Mouse (Mus musculus) gastrocnemius, adult 2 months (tissue): ENCODE data around the gene Mta3. TPM values are rescaled to one million over a fixed set of nuclear protein-coding genes. Genes with fewer than 3 reads are reported as not detected.
A peak's percentile ranks its signal among the peaks of the same experiment; 100 is the strongest.

Source experiments
- DNase-seq: peaks from one replicate; pipeline ENCODE4 v3.0.0; 2022
- H3K27ac ChIP-seq: fragments of 200-600 bp; 2 replicates; pipeline ENCODE4 v1.8.1; 2022; ENCODE audit warnings: mild to moderate bottlenecking
- H3K4me3 ChIP-seq: fragments of 200-600 bp; 2 replicates; pipeline ENCODE4 v1.8.1; 2022; ENCODE audit warnings: mild to moderate bottlenecking, moderate library complexity
- CTCF ChIP-seq: fragments of 200-600 bp; IDR thresholded peaks from 2 replicates; pipeline ENCODE4 v1.8.1; 2022; ENCODE audit warnings: antibody characterized with exemption, mild to moderate bottlenecking, moderate library complexity
- intact Hi-C: fragments of 180-260 bp; cut with DNase I; formaldehyde crosslinking; loops from one replicate; pipeline ENCODE4 v1.15.1; 2025
- total RNA-seq, 2 experiments: library from RNA; stranded (reverse); gene quantifications; 2 replicates each; pipeline ENCODE4 v1.2.3; 2021

Mta3 gene
- total RNA-seq, 2 experiments from 2014 or later, result 7.7 to 10.2 TPM

GRCm38 (mm10) chr17:83780228-83780627 is 74.3 kb downstream of the Mta3 start:
- no peak overlapping the region for H3K27ac ChIP-seq
- DNase-seq, result no peak
- TF ChIP-seq CTCF, result no peak
- intact Hi-C loops, result no loop called here
- no peak overlapping the region for H3K4me3 ChIP-seq

DNA sequence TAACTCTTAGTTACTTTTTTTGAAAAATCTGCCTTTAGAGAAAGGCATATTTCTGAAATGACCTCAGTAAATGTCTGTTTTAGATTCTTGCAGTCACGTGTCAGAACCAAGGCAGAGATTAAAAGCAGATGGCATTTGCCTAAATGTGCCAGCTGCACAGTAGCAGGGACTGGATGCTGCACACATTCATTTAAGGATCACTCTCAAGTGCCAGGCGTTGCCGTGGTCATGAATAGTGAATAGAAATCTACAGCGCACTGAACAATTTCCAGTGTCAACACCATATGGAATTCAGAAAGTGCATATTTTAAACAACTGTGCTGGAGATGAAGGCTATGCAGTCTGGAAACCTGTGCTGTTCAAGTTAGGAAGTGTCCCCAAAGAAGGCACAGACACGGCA is 76.8 kb downstream of the Mta3 start:
- Histone ChIP-seq H3K27ac (no peak overlapping the region), H3K4me3 (no peak overlapping the region)
- no peak for TF ChIP-seq CTCF
- intact Hi-C loops, result no loop called here
- DNase-seq, result no peak

GRCm38 (mm10) chr17:83786418-83786817 is 80.5 kb downstream of the Mta3 start:
- H3K27ac ChIP-seq, result no peak overlapping the region
- TF ChIP-seq CTCF, result no peak
- intact Hi-C loops, result no loop called here
- no peak for DNase-seq
- H3K4me3 ChIP-seq, result no peak overlapping the region

DNA sequence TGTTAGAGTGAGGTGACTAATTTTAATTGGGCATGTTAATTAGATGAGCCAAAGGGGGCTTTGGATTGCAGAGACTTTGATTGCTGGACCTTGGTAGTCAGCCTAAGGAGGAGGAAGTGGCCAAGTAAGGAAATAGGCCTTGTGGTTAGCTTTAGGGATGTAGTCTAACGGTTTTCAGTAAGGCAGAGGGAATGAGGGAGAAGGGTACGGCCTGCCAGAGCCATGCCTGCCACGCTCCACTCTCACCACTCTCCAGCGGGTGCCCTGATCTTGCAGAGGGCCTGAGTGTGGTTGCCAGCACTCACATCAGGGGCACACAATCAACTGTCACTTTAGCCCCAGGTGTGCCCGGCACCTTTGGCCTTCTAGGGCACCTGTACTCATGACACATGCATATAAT is 84.2 kb downstream of the Mta3 start:
- Histone ChIP-seq H3K27ac (no peak overlapping the region), H3K4me3 (no peak overlapping the region)
- DNase-seq, result no peak
- intact Hi-C loops, result no loop called here
- no peak for TF ChIP-seq CTCF

GRCm38 (mm10) chr17:83792388-83792787 is 86.4 kb downstream of the Mta3 start:
- intact Hi-C loops, result no loop called here
- H3K27ac ChIP-seq, result no peak overlapping the region
- no peak overlapping the region for H3K4me3 ChIP-seq
- no peak for DNase-seq
- no peak for TF ChIP-seq CTCF

GRCm38 (mm10) chr17:83795121-83795520 is 89.2 kb downstream of the Mta3 start:
- intact Hi-C loops, result no loop called here
- H3K27ac ChIP-seq, result no peak overlapping the region
- H3K4me3 ChIP-seq, result no peak overlapping the region
- DNase-seq, result no peak
- no peak for TF ChIP-seq CTCF

- intact Hi-C loops, result no loop called here
- Histone ChIP-seq H3K27ac (no peak overlapping the region), H3K4me3 (no peak overlapping the region)
- TF ChIP-seq CTCF, result no peak
- DNase-seq, result no peak
Observed at GRCm38 (mm10) chr17:83799506-83800050, 93.6 kb downstream of the Mta3 start.

- intact Hi-C loops, result no loop called here
- TF ChIP-seq CTCF, result no peak
- DNase-seq, result no peak
- no peak overlapping the region for H3K27ac ChIP-seq
- no peak overlapping the region for H3K4me3 ChIP-seq
Observed at GRCm38 (mm10) chr17:83803987-83804386, 98.0 kb downstream of the Mta3 start.

DNA sequence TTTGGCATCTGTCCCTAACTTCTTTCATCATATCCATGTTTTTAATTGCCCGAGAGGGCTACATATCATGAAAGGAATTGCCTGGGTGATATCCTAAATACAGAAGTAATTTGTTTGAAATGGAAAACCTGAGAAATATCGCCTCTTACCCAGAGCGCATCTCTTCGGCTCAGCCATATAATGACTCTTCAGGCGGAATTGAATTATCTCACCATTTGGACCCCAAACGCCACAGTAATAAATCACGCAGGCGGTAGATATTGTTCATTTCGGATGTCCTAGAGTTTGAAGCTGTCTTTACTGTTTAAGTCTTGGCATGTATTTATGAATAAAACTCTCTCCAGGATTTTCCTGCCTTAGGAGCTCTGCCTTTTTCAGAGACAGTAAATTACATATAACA is 99.1 kb downstream of the Mta3 start:
- Histone ChIP-seq H3K4me3 (no peak overlapping the region), H3K27ac (no peak overlapping the region)
- intact Hi-C loops, result no loop called here
- TF ChIP-seq CTCF, result no peak
- no peak for DNase-seq

DNA sequence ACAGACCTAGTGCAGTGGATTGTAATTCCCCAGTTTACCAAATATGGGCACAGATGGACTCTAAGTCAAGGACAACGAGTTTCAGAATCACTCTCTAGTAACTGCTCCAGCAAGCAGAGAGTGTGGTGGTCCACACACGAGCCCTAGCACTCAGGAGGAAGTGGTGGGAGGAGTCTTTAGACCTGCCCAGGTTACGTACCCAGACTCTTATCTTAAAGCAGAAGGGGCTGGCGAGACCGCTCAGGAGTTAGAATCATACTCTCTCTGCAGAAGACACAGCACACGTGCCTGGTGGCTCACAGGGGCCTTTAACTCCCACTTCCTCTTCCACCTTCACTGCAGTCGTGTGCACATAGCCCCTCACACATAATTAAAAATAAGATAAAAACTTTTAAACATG is 101.4 kb downstream of the Mta3 start:
- no peak for TF ChIP-seq CTCF
- Histone ChIP-seq H3K4me3 (no peak overlapping the region), H3K27ac (no peak overlapping the region)
- intact Hi-C loops, result no loop called here
- no peak for DNase-seq

- intact Hi-C loops, result no loop called here
- TF ChIP-seq CTCF, result peak; percentile 75
- DNase-seq, result peak; percentile 59
- Histone ChIP-seq H3K4me3 (no peak overlapping the region), H3K27ac (no peak overlapping the region)
Observed at GRCm38 (mm10) chr17:83807778-83808398, 101.9 kb downstream of the Mta3 start.

DNA sequence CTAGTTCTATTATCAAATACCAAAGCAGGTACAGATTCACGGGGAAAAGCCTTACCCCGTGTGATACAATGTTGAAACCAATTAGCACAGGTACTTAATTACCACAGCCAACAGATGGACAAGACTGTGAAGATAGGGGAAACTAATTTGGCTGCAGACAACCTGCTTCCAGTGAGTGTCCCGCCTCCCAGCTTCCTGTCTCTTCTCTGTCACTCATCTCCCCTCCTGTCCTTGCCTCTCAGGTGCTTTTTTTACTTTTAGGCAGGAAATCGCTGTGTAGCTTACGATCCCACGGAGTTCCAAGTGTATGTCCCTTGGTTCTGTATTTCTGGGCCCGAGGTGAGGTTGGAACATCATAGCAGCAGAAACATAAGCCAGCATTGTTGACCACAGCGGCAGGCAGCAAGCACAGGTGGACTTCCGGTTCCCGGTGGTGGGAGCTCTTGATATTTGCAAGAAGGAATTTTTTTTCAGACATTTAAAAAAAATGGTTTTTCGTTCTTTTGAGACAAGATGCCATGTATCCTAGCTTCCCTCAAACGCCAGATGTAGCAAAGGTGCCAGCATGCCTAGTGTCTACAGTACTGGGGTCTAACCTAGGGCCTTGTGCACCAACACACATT is 102.6 kb downstream of the Mta3 start:
- no peak for DNase-seq
- TF ChIP-seq CTCF, result no peak
- Histone ChIP-seq H3K4me3 (no peak overlapping the region), H3K27ac (no peak overlapping the region)
- intact Hi-C loops, result no loop called here

- TF ChIP-seq CTCF, result no peak
- intact Hi-C loops, result no loop called here
- H3K27ac ChIP-seq, result no peak overlapping the region
- DNase-seq, result no peak
- no peak overlapping the region for H3K4me3 ChIP-seq
Observed at GRCm38 (mm10) chr17:83809197-83809829, 103.3 kb downstream of the Mta3 start.
